9 mouse cellular contexts compared by ENCODE assay signal in genomic region chr5:30957891-30958290, GRCm38 (mm10). TPM values are rescaled to one million over a fixed set of nuclear protein-coding genes. Genes with fewer than 3 reads are reported as not detected.
A peak's percentile ranks its signal among the peaks of the same experiment; 100 is the strongest.
DNase-seq lines count a peak whose midpoint lies in the region; ATAC-seq lines count a peak whose summit lies in the region.
"Had no signal": no experiment of that assay in that cellular context is flagged by ENCODE, and none has a peak within 500 bp of the region (broad histone marks: within the 10 kb centered on the region; RNA-seq: fewer than 3 reads in every experiment).

No protein-coding gene starts in this region.

- H3K27me3 ChIP-seq in kidney, embryonic 15.5 days, result no peaks in the 10 kb centered on the region
- H3K27me3 ChIP-seq in intestine, embryonic 15.5 days (replicated peaks), result no peaks in the 10 kb centered on the region
- no peaks in the 10 kb centered on the region for H3K27me3 ChIP-seq in midbrain, embryonic 16.5 days (ENCODE audit: control insufficient read depth, insufficient read depth, low read depth, low read length)

- no peak overlapping the region for H3K27ac ChIP-seq in kidney, embryonic 15.5 days
- no peak overlapping the region for H3K27ac ChIP-seq in intestine, embryonic 15.5 days
- H3K27ac ChIP-seq in midbrain, embryonic 16.5 days (ENCODE audit: low read length), result no peak overlapping the region

- H3K9me3 ChIP-seq in kidney, embryonic 15.5 days (replicated peaks), result no peaks in the 10 kb centered on the region
- no peaks in the 10 kb centered on the region for H3K9me3 ChIP-seq in intestine, embryonic 15.5 days
- H3K9me3 ChIP-seq in midbrain, embryonic 16.5 days (replicated peaks; ENCODE audit: control insufficient read depth, low read length, poor library complexity, severe bottlenecking), result no peaks in the 10 kb centered on the region

- ATAC-seq in cerebellum, adult (ENCODE audit: insufficient number of reproducible peaks, low FRiP score, low TSS enrichment), result no peak
- ATAC-seq in kidney, embryonic 15.5 days (replicated peaks; ENCODE audit: low FRiP score), result no peak
- ATAC-seq in intestine, embryonic 15.5 days, result no peak
- no peak for ATAC-seq in midbrain, embryonic 16.5 days

- peaks cover 52% of the 10 kb centered on the region for H3K36me3 ChIP-seq in kidney, embryonic 15.5 days
- peaks cover 33% of the 10 kb centered on the region for H3K36me3 ChIP-seq in intestine, embryonic 15.5 days
- H3K36me3 ChIP-seq in midbrain, embryonic 16.5 days (ENCODE audit: control insufficient read depth, insufficient read depth, low read length), result peaks cover 35% of the 10 kb centered on the region

- H3K9ac ChIP-seq in kidney, embryonic 15.5 days, result 0 out of 2 replicates have a peak overlapping the region, but pooled peaks have one; percentile 82
- H3K9ac ChIP-seq in intestine, embryonic 15.5 days, result no peak overlapping the region
- 0 out of 2 replicates have a peak overlapping the region, but pooled peaks have one; percentile 7 for H3K9ac ChIP-seq in midbrain, embryonic 16.5 days (ENCODE audit: low read depth, low read length)

- whole genome bisulfite sequencing in kidney, embryonic 15.5 days, result 90% methylated on average over 6 of the region's 6 CpGs
- 94% methylated on average over 6 of the region's 6 CpGs for WGBS in intestine, embryonic 15.5 days
- WGBS in midbrain, embryonic 16.5 days, result 94% methylated on average over 6 of the region's 6 CpGs

- peaks cover 28% of the 10 kb centered on the region for H3K4me1 ChIP-seq in kidney, embryonic 15.5 days
- peaks cover 17% of the 10 kb centered on the region for H3K4me1 ChIP-seq in intestine, embryonic 15.5 days (replicated peaks)
- peaks cover 26% of the 10 kb centered on the region for H3K4me1 ChIP-seq in midbrain, embryonic 16.5 days (ENCODE audit: control insufficient read depth, insufficient read depth, low read length)

- intact Hi-C loops in heart, postnatal 14 days (cut with DNase I), result loop anchor here (5.0 kb wide), 1 partner anchor 36 kb away; the partner anchor contains the start of gene Khk

- DNase-seq in cerebellum, adult 11-12 months, result peak; percentile 49
- DNase-seq in kidney, adult 18-20 months, result no peak
- no peak for DNase-seq in left cerebral cortex, adult 18-20 months (ENCODE audit: low spot score in 2 of 2)
- no peak for DNase-seq in heart, postnatal 14 days
- DNase-seq: kidney, postnatal 36 days had no signal

- peak overlapping the region; percentile 25 for H3K4me2 ChIP-seq in kidney, embryonic 15.5 days
- peak overlapping the region; percentile 62 for H3K4me2 ChIP-seq in intestine, embryonic 15.5 days (replicated peaks)
- peak overlapping the region; percentile 17 for H3K4me2 ChIP-seq in midbrain, embryonic 16.5 days (ENCODE audit: low read length)

- H3K4me3 ChIP-seq in kidney, embryonic 15.5 days (replicated peaks), result no peak overlapping the region
- no peak overlapping the region for H3K4me3 ChIP-seq in intestine, embryonic 15.5 days (replicated peaks)
- H3K4me3 ChIP-seq in midbrain, embryonic 16.5 days (ENCODE audit: low read depth, low read length), result no peak overlapping the region

RNA-seq across cellular contexts. Expression of gene Preb, which starts 2.3 kb away (rescaled TPM):
- 146 and 151 TPM in 2 replicates for polyA plus RNA-seq in kidney, embryonic 15.5 days (2015; fragmentation: Nextera tagmentation; extraction: Ambion mirVana)
- polyA plus RNA-seq in intestine, embryonic 15.5 days (2015; fragmentation: Nextera tagmentation; extraction: Ambion mirVana), result 166 and 192 TPM in 2 replicates
- 102 and 105 TPM in 2 replicates for polyA plus RNA-seq in midbrain, embryonic 16.5 days (2015; fragmentation: Nextera tagmentation; extraction: Ambion mirVana)
- 100 to 1,000 TPM; 121 to 133 TPM for total RNA-seq in left cerebral cortex, adult 18-20 months (2021)
- 10 to 100 TPM; 74.1 to 79.3 TPM for total RNA-seq in heart, postnatal 14 days (2021)

RNA-seq across cellular contexts. Expression of gene Tcf23, which starts 10.6 kb away (rescaled TPM):
- 1.6 and 1.8 TPM in 2 replicates for polyA plus RNA-seq in kidney, embryonic 15.5 days (2015; fragmentation: Nextera tagmentation; extraction: Ambion mirVana)
- 2.2 and 2.3 TPM in 2 replicates for polyA plus RNA-seq in intestine, embryonic 15.5 days (2015; fragmentation: Nextera tagmentation; extraction: Ambion mirVana)
- polyA plus RNA-seq in midbrain, embryonic 16.5 days (2015; fragmentation: Nextera tagmentation; extraction: Ambion mirVana), result not detected in 2 replicates
- total RNA-seq in left cerebral cortex, adult 18-20 months (2021), result under 1 TPM; 0.14 to 0.16 TPM
- total RNA-seq in heart, postnatal 14 days (2021), result under 1 TPM; 0.51 to 0.55 TPM

RNA-seq across cellular contexts. Expression of gene Cgref1, which starts 12.5 kb away (rescaled TPM):
- polyA plus RNA-seq in kidney, embryonic 15.5 days (2015; fragmentation: Nextera tagmentation; extraction: Ambion mirVana), result 12.5 and 17.4 TPM in 2 replicates
- polyA plus RNA-seq in intestine, embryonic 15.5 days (2015; fragmentation: Nextera tagmentation; extraction: Ambion mirVana), result 36.1 and 42.8 TPM in 2 replicates
- polyA plus RNA-seq in midbrain, embryonic 16.5 days (2015; fragmentation: Nextera tagmentation; extraction: Ambion mirVana), result 68.2 and 86.8 TPM in 2 replicates
- total RNA-seq in left cerebral cortex, adult 18-20 months (2021), result 10 to 100 TPM; 26.1 to 28.6 TPM
- under 1 TPM; 0.39 to 0.45 TPM for total RNA-seq in heart, postnatal 14 days (2021)

RNA-seq across cellular contexts. Expression of gene Khk, which starts 36.7 kb away (rescaled TPM):
- polyA plus RNA-seq in kidney, embryonic 15.5 days (2015; fragmentation: Nextera tagmentation; extraction: Ambion mirVana), result 29.3 and 29.7 TPM in 2 replicates
- polyA plus RNA-seq in intestine, embryonic 15.5 days (2015; fragmentation: Nextera tagmentation; extraction: Ambion mirVana), result 23.3 and 26.9 TPM in 2 replicates
- polyA plus RNA-seq in midbrain, embryonic 16.5 days (2015; fragmentation: Nextera tagmentation; extraction: Ambion mirVana), result 9.6 and 9.9 TPM in 2 replicates
- 10 to 100 TPM; 15.8 to 19.3 TPM for total RNA-seq in left cerebral cortex, adult 18-20 months (2021)
- total RNA-seq in heart, postnatal 14 days (2021), result 10 to 100 TPM; 15.4 TPM

RNA-seq across cellular contexts. Expression of gene Emilin1, which starts 44.7 kb away (rescaled TPM):
- polyA plus RNA-seq in kidney, embryonic 15.5 days (2015; fragmentation: Nextera tagmentation; extraction: Ambion mirVana), result 258 and 306 TPM in 2 replicates
- polyA plus RNA-seq in intestine, embryonic 15.5 days (2015; fragmentation: Nextera tagmentation; extraction: Ambion mirVana), result 183 and 190 TPM in 2 replicates
- 11.7 and 12.3 TPM in 2 replicates for polyA plus RNA-seq in midbrain, embryonic 16.5 days (2015; fragmentation: Nextera tagmentation; extraction: Ambion mirVana)
- 1 to 10 TPM; 2.6 to 3.6 TPM for total RNA-seq in left cerebral cortex, adult 18-20 months (2021)
- total RNA-seq in heart, postnatal 14 days (2021), result 10 to 100 TPM; 38.9 to 46.9 TPM
